In the genomic region with DNA sequence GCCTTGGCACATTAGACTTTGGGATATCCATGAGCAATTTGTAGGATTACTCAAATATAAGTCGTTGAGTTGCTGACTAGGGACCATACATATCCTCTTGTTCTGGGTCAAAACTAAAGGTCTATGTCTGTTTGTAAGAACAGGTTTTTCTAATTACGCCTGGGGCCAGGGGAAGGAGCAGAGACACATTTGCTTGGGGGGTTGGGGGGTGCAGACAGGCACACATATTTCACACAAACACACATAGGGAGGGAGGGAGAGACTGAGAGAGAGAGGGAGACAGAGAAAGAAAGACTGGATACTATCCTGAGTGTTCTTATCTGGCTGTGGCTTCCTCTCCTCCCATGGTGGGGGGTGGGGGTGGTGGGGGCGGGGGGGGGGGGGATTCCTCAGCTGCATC, we compare ENCODE assay signal across 13 mouse cellular contexts. TPM values are rescaled to one million over a fixed set of nuclear protein-coding genes. Genes with fewer than 3 reads are reported as not detected.
DNase-seq lines count a peak whose midpoint lies in the region; ATAC-seq and TF ChIP-seq lines count a peak whose summit lies in the region.
"Had no signal": no experiment of that assay in that cellular context is flagged by ENCODE, and none has a peak within 500 bp of the region (broad histone marks: within the 10 kb centered on the region; RNA-seq: fewer than 3 reads in every experiment).

No protein-coding gene starts in this region.

- DNase-seq in forebrain, embryonic 11.5 days (ENCODE audit: low spot score): no peak
- no peak for DNase-seq in lung, embryonic 14.5 days
- DNase-seq in lung, postnatal 14 days: no peak
- peak; percentile 35 for DNase-seq in embryo, embryonic 11.5 days (ENCODE audit: low read depth, low spot score)
- peak; percentile 63 for DNase-seq in limb, embryonic 10.5 days (ENCODE audit: low spot score)
- no peak for DNase-seq in layer of hippocampus, adult 18-20 months (ENCODE audit: low spot score in 2 of 2)
- DNase-seq: adrenal gland, adult 8-10 months; gastrocnemius, postnatal 10 days; kidney, adult 18-20 months; liver, embryonic 13.5 days had no signal

- 0 out of 2 replicates have a peak, but pooled peaks cover 3% of the 10 kb centered on the region for H3K27me3 ChIP-seq in forebrain, embryonic 12.5 days
- no peaks in the 10 kb centered on the region for H3K27me3 ChIP-seq in forebrain, embryonic 11.5 days (ENCODE audit: control insufficient read depth, insufficient read depth, low read length)
- no peaks in the 10 kb centered on the region for H3K27me3 ChIP-seq in lung, embryonic 14.5 days (ENCODE audit: insufficient read depth, low read length)
- H3K27me3 ChIP-seq in limb, embryonic 10.5 days (ENCODE audit: low read depth, poor library complexity, severe bottlenecking): no peaks in the 10 kb centered on the region
- H3K27me3 ChIP-seq in kidney, embryonic 14.5 days (ENCODE audit: control insufficient read depth, insufficient read depth, low read length): no peaks in the 10 kb centered on the region
- H3K27me3 ChIP-seq: liver, embryonic 13.5 days had no signal

- no peaks in the 10 kb centered on the region for H3K9me3 ChIP-seq in forebrain, embryonic 12.5 days
- no peaks in the 10 kb centered on the region for H3K9me3 ChIP-seq in forebrain, embryonic 11.5 days (ENCODE audit: control insufficient read depth, low read length)
- no peaks in the 10 kb centered on the region for H3K9me3 ChIP-seq in lung, embryonic 14.5 days (ENCODE audit: low read depth, low read length)
- H3K9me3 ChIP-seq in limb, embryonic 10.5 days (replicated peaks): no peaks in the 10 kb centered on the region
- H3K9me3 ChIP-seq in kidney, embryonic 14.5 days (ENCODE audit: control insufficient read depth, low read length): no peaks in the 10 kb centered on the region
- H3K9me3 ChIP-seq: liver, embryonic 13.5 days had no signal

- H3K4me1 ChIP-seq in forebrain, embryonic 12.5 days: no peaks in the 10 kb centered on the region; the same call in 1 of the 2 replicates
- H3K4me1 ChIP-seq in forebrain, embryonic 11.5 days (replicated peaks; ENCODE audit: control insufficient read depth, insufficient read depth, low read length): no peaks in the 10 kb centered on the region
- no peaks in the 10 kb centered on the region for H3K4me1 ChIP-seq in lung, embryonic 14.5 days (ENCODE audit: insufficient read depth)
- H3K4me1 ChIP-seq in limb, embryonic 10.5 days: peaks cover 35% of the 10 kb centered on the region
- H3K4me1 ChIP-seq in kidney, embryonic 14.5 days (ENCODE audit: control insufficient read depth, insufficient read depth, low read length): no peaks in the 10 kb centered on the region

- TF ChIP-seq CTCF in lung, embryonic 14.5 days (IDR thresholded peaks at IDR 0.05; ENCODE audit: low read depth): no peak

- H3K4me2 ChIP-seq in forebrain, embryonic 12.5 days: no peak overlapping the region
- no peak overlapping the region for H3K4me2 ChIP-seq in forebrain, embryonic 11.5 days (ENCODE audit: low read depth, low read length, severe bottlenecking)
- no peak overlapping the region for H3K4me2 ChIP-seq in lung, embryonic 14.5 days
- no peak overlapping the region for H3K4me2 ChIP-seq in kidney, embryonic 14.5 days (replicated peaks; ENCODE audit: low read depth, low read length)
- H3K4me2 ChIP-seq: liver, embryonic 13.5 days had no signal

- H3K36me3 ChIP-seq in forebrain, embryonic 12.5 days (replicated peaks): no peaks in the 10 kb centered on the region
- H3K36me3 ChIP-seq in forebrain, embryonic 11.5 days (ENCODE audit: control insufficient read depth, insufficient read depth, low read length): no peaks in the 10 kb centered on the region
- H3K36me3 ChIP-seq in lung, embryonic 14.5 days (ENCODE audit: insufficient read depth): no peaks in the 10 kb centered on the region
- H3K36me3 ChIP-seq in limb, embryonic 10.5 days: peaks cover 20% of the 10 kb centered on the region
- H3K36me3 ChIP-seq in kidney, embryonic 14.5 days (ENCODE audit: control insufficient read depth, insufficient read depth, low read length): peaks cover 2% of the 10 kb centered on the region; the same call in 1 of the 2 replicates

- no peak for ATAC-seq in forebrain, embryonic 12.5 days (ENCODE audit: low FRiP score)
- no peak for ATAC-seq in forebrain, embryonic 11.5 days (replicated peaks; ENCODE audit: low FRiP score)
- ATAC-seq in lung, embryonic 14.5 days (ENCODE audit: insufficient read depth): peak; percentile 18; the same call in 1 of the 2 replicates
- no peak for ATAC-seq in kidney, embryonic 14.5 days (ENCODE audit: low FRiP score, low TSS enrichment)

- no peak overlapping the region for H3K4me3 ChIP-seq in forebrain, embryonic 12.5 days (replicated peaks)
- H3K4me3 ChIP-seq in forebrain, embryonic 11.5 days (ENCODE audit: low read depth, low read length): no peak overlapping the region
- H3K4me3 ChIP-seq in lung, embryonic 14.5 days (ENCODE audit: low read depth, low read length): no peak overlapping the region
- H3K4me3 ChIP-seq in limb, embryonic 10.5 days: 0 out of 2 replicates have a peak overlapping the region, but pooled peaks have one; percentile 13
- no peak overlapping the region for H3K4me3 ChIP-seq in kidney, embryonic 14.5 days (ENCODE audit: low read length)
- H3K4me3 ChIP-seq: liver, embryonic 13.5 days had no signal

- H3K27ac ChIP-seq in forebrain, embryonic 12.5 days: peak overlapping the region; percentile 13; the same call in 1 of the 2 replicates
- H3K27ac ChIP-seq in forebrain, embryonic 11.5 days (ENCODE audit: low read depth, low read length): no peak overlapping the region
- peak overlapping the region; percentile 46; the same call in 1 of the 2 replicates for H3K27ac ChIP-seq in lung, embryonic 14.5 days (ENCODE audit: low read depth)
- peak overlapping the region; percentile 91 for H3K27ac ChIP-seq in limb, embryonic 10.5 days
- H3K27ac ChIP-seq in kidney, embryonic 14.5 days (ENCODE audit: low read depth, low read length): no peak overlapping the region
- H3K27ac ChIP-seq: liver, embryonic 13.5 days had no signal

- H3K9ac ChIP-seq in forebrain, embryonic 12.5 days: no peak overlapping the region
- no peak overlapping the region for H3K9ac ChIP-seq in forebrain, embryonic 11.5 days (ENCODE audit: low read length)
- H3K9ac ChIP-seq in lung, embryonic 14.5 days: no peak overlapping the region
- H3K9ac ChIP-seq in kidney, embryonic 14.5 days (ENCODE audit: low read depth, low read length): no peak overlapping the region
- H3K9ac ChIP-seq: liver, embryonic 13.5 days had no signal

- WGBS in forebrain, embryonic 12.5 days: 73% methylated on average over 2 of the region's 3 CpGs
- WGBS in forebrain, embryonic 11.5 days: 74% methylated on average over 2 of the region's 3 CpGs
- WGBS in lung, embryonic 14.5 days: 22% methylated on average over 2 of the region's 3 CpGs
- 14% methylated on average over 2 of the region's 3 CpGs for WGBS in limb, embryonic 10.5 days
- WGBS in kidney, embryonic 14.5 days: 55% methylated on average over 2 of the region's 3 CpGs

RNA-seq across cellular contexts. Expression of gene Fam217b, which starts 7.9 kb away (rescaled TPM):
- 1.1 and 1.2 TPM in 2 replicates for polyA plus RNA-seq in forebrain, embryonic 12.5 days (2016; fragmentation: Nextera tagmentation; extraction: Ambion mirVana)
- polyA plus RNA-seq in forebrain, embryonic 11.5 days (2014; fragmentation: Nextera tagmentation; extraction: Ambion mirVana): 1.4 and 2.0 TPM in 2 replicates
- 3.2 and 3.4 TPM in 2 replicates for polyA plus RNA-seq in lung, embryonic 14.5 days (2014; fragmentation: Nextera tagmentation; extraction: Ambion mirVana)
- polyA plus RNA-seq in limb, embryonic 10.5 days (2016; fragmentation: Nextera tagmentation; extraction: Ambion mirVana): 3.9 and 5.4 TPM in 2 replicates
- total RNA-seq in layer of hippocampus, adult 18-20 months (2021): 10 to 100 TPM; 50.4 to 52.3 TPM
- polyA plus RNA-seq in kidney, embryonic 14.5 days (2014; fragmentation: Nextera tagmentation; extraction: Ambion mirVana): 4.8 and 7.1 TPM in 2 replicates
- total RNA-seq: MEL had no signal

RNA-seq across cellular contexts. Expression of gene Ppp1r3d, which starts 7.9 kb away (rescaled TPM):
- polyA plus RNA-seq in forebrain, embryonic 12.5 days (2016; fragmentation: Nextera tagmentation; extraction: Ambion mirVana): 1.1 and 1.5 TPM in 2 replicates
- polyA plus RNA-seq in forebrain, embryonic 11.5 days (2014; fragmentation: Nextera tagmentation; extraction: Ambion mirVana): 0.76 and 0.79 TPM in 2 replicates
- polyA plus RNA-seq in lung, embryonic 14.5 days (2014; fragmentation: Nextera tagmentation; extraction: Ambion mirVana): 2.1 and 3.0 TPM in 2 replicates
- polyA plus RNA-seq in limb, embryonic 10.5 days (2016; fragmentation: Nextera tagmentation; extraction: Ambion mirVana): 1.6 and 2.3 TPM in 2 replicates
- 1 to 10 TPM; 5.7 to 6.2 TPM for total RNA-seq in layer of hippocampus, adult 18-20 months (2021)
- 1.8 and 2.1 TPM in 2 replicates for polyA plus RNA-seq in kidney, embryonic 14.5 days (2014; fragmentation: Nextera tagmentation; extraction: Ambion mirVana)
- total RNA-seq: MEL had no signal

RNA-seq across cellular contexts. Expression of gene Cdh26, which starts 8.1 kb away (rescaled TPM):
- polyA plus RNA-seq in forebrain, embryonic 12.5 days (2016; fragmentation: Nextera tagmentation; extraction: Ambion mirVana): 0.37 and 0.40 TPM in 2 replicates
- polyA plus RNA-seq in forebrain, embryonic 11.5 days (2014; fragmentation: Nextera tagmentation; extraction: Ambion mirVana): not detected in 2 replicates
- polyA plus RNA-seq in lung, embryonic 14.5 days (2014; fragmentation: Nextera tagmentation; extraction: Ambion mirVana): 0.07 TPM in 1 of 2 replicates, not detected in the other
- 0.50 and 0.69 TPM in 2 replicates for polyA plus RNA-seq in limb, embryonic 10.5 days (2016; fragmentation: Nextera tagmentation; extraction: Ambion mirVana)
- total RNA-seq in layer of hippocampus, adult 18-20 months (2021): under 1 TPM in 1 of 2 experiments, not detected in 1; 0.69 TPM
- polyA plus RNA-seq in kidney, embryonic 14.5 days (2014; fragmentation: Nextera tagmentation; extraction: Ambion mirVana): 0.64 and 0.84 TPM in 2 replicates
- total RNA-seq: adrenal gland, adult 8-10 months; MEL had no signal

RNA-seq across cellular contexts. Expression of gene Sycp2, which starts 14.7 kb away (rescaled TPM):
- 0.12 and 0.13 TPM in 2 replicates for polyA plus RNA-seq in forebrain, embryonic 12.5 days (2016; fragmentation: Nextera tagmentation; extraction: Ambion mirVana)
- polyA plus RNA-seq in forebrain, embryonic 11.5 days (2014; fragmentation: Nextera tagmentation; extraction: Ambion mirVana): 0.08 and 0.15 TPM in 2 replicates
- 0.08 and 0.20 TPM in 2 replicates for polyA plus RNA-seq in lung, embryonic 14.5 days (2014; fragmentation: Nextera tagmentation; extraction: Ambion mirVana)
- 0.04 and 0.09 TPM in 2 replicates for polyA plus RNA-seq in limb, embryonic 10.5 days (2016; fragmentation: Nextera tagmentation; extraction: Ambion mirVana)
- 1 to 10 TPM in 1 of 2 experiments, under 1 TPM in 1; 0.84 to 1.1 TPM for total RNA-seq in layer of hippocampus, adult 18-20 months (2021)
- polyA plus RNA-seq in kidney, embryonic 14.5 days (2014; fragmentation: Nextera tagmentation; extraction: Ambion mirVana): 0.26 TPM in 1 of 2 replicates, not detected in the other
- total RNA-seq: MEL had no signal
- polyA plus RNA-seq: liver, embryonic 13.5 days had no signal

Comparison
In these comparisons a context has a peak if more than half of its experiments do, and no peak if none do; other contexts are left out.
1. H3K27ac ChIP-seq: peak in forebrain, embryonic 12.5 days (single experiment), lung, embryonic 14.5 days (single experiment) and limb, embryonic 10.5 days (single experiment); none in forebrain, embryonic 11.5 days (single experiment) and kidney, embryonic 14.5 days (single experiment).
2. DNase-seq: peak in embryo, embryonic 11.5 days (single experiment) and limb, embryonic 10.5 days (single experiment); none in forebrain, embryonic 11.5 days (single experiment), lung, embryonic 14.5 days (single experiment), lung, postnatal 14 days (single experiment) and layer of hippocampus, adult 18-20 months (0 of 2).